Mouse (Mus musculus) small intestine, adult 2 months (tissue): ENCODE data around the gene 9930021J03Rik. TPM values are rescaled to one million over a fixed set of nuclear protein-coding genes. Genes with fewer than 3 reads are reported as not detected.

Experiments
- H3K27ac ChIP-seq: fragments of 200-500 bp; 2 replicates; pipeline ENCODE4 v1.5.1; 2012; ENCODE audit warnings: low read depth, low read length, control low read depth, inconsistent platforms; ENCODE audit not compliant: insufficient read depth
- H3K27me3 ChIP-seq: fragments of 200-500 bp; 2 replicates; pipeline ENCODE4 v1.6.1; 2012; ENCODE audit warnings: mild to moderate bottlenecking, moderate library complexity, low read length, inconsistent platforms; ENCODE audit not compliant: control insufficient read depth, insufficient read depth
- H3K36me3 ChIP-seq: fragments of 200-500 bp; 2 replicates; pipeline ENCODE4 v1.6.1; 2012; ENCODE audit warnings: mild to moderate bottlenecking, low read length, control low read depth, inconsistent platforms; ENCODE audit not compliant: control insufficient read depth, insufficient read depth
- H3K4me1 ChIP-seq: fragments of 200-500 bp; 2 replicates; pipeline ENCODE4 v1.6.1; 2012; ENCODE audit warnings: low read length, inconsistent platforms, mixed read lengths; ENCODE audit not compliant: control insufficient read depth, insufficient read depth, insufficient read length
- H3K4me3 ChIP-seq: fragments of 200-500 bp; 2 replicates; pipeline ENCODE4 v1.5.1; 2012; ENCODE audit warnings: low read depth, mild to moderate bottlenecking, control low read depth, inconsistent platforms, low read length, moderate library complexity
- CTCF ChIP-seq: fragments of 200-500 bp; IDR thresholded peaks from 2 replicates; pipeline ENCODE4 v1.5.1; 2012; ENCODE audit warnings: low read depth, mild to moderate bottlenecking, control low read depth, inconsistent platforms, low read length, moderate library complexity, mixed read lengths; ENCODE audit not compliant: insufficient replicate concordance, insufficient read length; ENCODE audit errors: extremely low read depth
- POLR2A ChIP-seq: fragments of 200-500 bp; IDR thresholded peaks from 2 replicates; pipeline ENCODE4 v1.6.1; 2012; ENCODE audit warnings: low read depth, mild to moderate bottlenecking, control low read depth, inconsistent platforms, low read length, moderate library complexity
- WGBS: fragments of 180-500 bp; shearing (Covaris S2); methylation state at CpG from one replicate; pipeline ENCODE4 v1.1.7; 2018; 5-methylcytosine and 5-hydroxymethylcytosine counted together
- polyA plus RNA-seq: library from polyadenylated mRNA; depleted of rRNA; stranded (reverse); fragments of >200 nt; gene quantifications from 2 replicates; pipeline ENCODE4 v1.2.3, GENCODE M21; 2012

Gene 9930021J03Rik
- polyA plus RNA-seq, 1 experiment, result 2.8 TPM

GRCm38 (mm10) chr19:29675562-29676078 lies 130.2 kb downstream of the 9930021J03Rik start:
- WGBS, result 15% methylated on average over 9 of the region's 9 CpGs
- Histone ChIP-seq H3K27ac (peak overlapping the region; percentile 98), H3K4me3 (peak overlapping the region; percentile 14; the same call in 1 of the 2 replicates), H3K4me1 (peaks cover 12% of the 10 kb centered on the region), H3K36me3 (no peaks in the 10 kb centered on the region), H3K27me3 (no peaks in the 10 kb centered on the region)
- TF ChIP-seq CTCF (no peak), POLR2A (0 out of 2 replicates have a peak, but pooled peaks have one; percentile 32)

- peaks cover 10% of the 10 kb centered on the region for H3K4me1 ChIP-seq
- TF ChIP-seq CTCF, result no peak
- peak overlapping the region; percentile 14; the same call in 1 of the 2 replicates for H3K4me3 ChIP-seq
- no peaks in the 10 kb centered on the region for H3K36me3 ChIP-seq
- peak overlapping the region; percentile 98 for H3K27ac ChIP-seq
- 68% methylated on average over 7 of the region's 7 CpGs for WGBS
- no peaks in the 10 kb centered on the region for H3K27me3 ChIP-seq
These were observed 130.8 kb downstream of the 9930021J03Rik start for GRCm38 (mm10) chr19:29674946-29675345.

GRCm38 (mm10) chr19:29672660-29673059 lies 133.1 kb downstream of the 9930021J03Rik start:
- Histone ChIP-seq H3K4me1 (peaks cover 12% of the 10 kb centered on the region), H3K4me3 (no peak overlapping the region), H3K27me3 (no peaks in the 10 kb centered on the region), H3K27ac (no peak overlapping the region), H3K36me3 (no peaks in the 10 kb centered on the region)
- TF ChIP-seq CTCF (no peak), POLR2A (no peak)
- 95% methylated on average over 13 of the region's 13 CpGs for WGBS

GRCm38 (mm10) chr19:29671160-29671559 lies 134.6 kb downstream of the 9930021J03Rik start:
- TF ChIP-seq CTCF, result no peak
- no peak for TF ChIP-seq POLR2A
- no peak overlapping the region for H3K4me3 ChIP-seq
- no peaks in the 10 kb centered on the region for H3K36me3 ChIP-seq
- peaks cover 14% of the 10 kb centered on the region for H3K4me1 ChIP-seq
- H3K27ac ChIP-seq, result no peak overlapping the region
- no peaks in the 10 kb centered on the region for H3K27me3 ChIP-seq
- 87% methylated on average over 2 of the region's 2 CpGs for WGBS

GRCm38 (mm10) chr19:29670247-29670646 lies 135.5 kb downstream of the 9930021J03Rik start:
- Histone ChIP-seq H3K4me1 (peaks cover 19% of the 10 kb centered on the region), H3K36me3 (no peaks in the 10 kb centered on the region), H3K27ac (no peak overlapping the region), H3K4me3 (no peak overlapping the region), H3K27me3 (no peaks in the 10 kb centered on the region)
- 91% methylated on average over 6 of the region's 6 CpGs for WGBS
- no peak for TF ChIP-seq CTCF
- TF ChIP-seq POLR2A, result no peak

GRCm38 (mm10) chr19:29668135-29668534 lies 137.7 kb downstream of the 9930021J03Rik start:
- no peaks in the 10 kb centered on the region for H3K27me3 ChIP-seq
- H3K4me1 ChIP-seq, result peaks cover 13% of the 10 kb centered on the region; the same call in 1 of the 2 replicates
- H3K4me3 ChIP-seq, result no peak overlapping the region
- H3K27ac ChIP-seq, result no peak overlapping the region
- TF ChIP-seq CTCF, result no peak
- no peak for TF ChIP-seq POLR2A
- no peaks in the 10 kb centered on the region for H3K36me3 ChIP-seq
- WGBS, result 76% methylated on average over 7 of the region's 7 CpGs

- Histone ChIP-seq H3K36me3 (no peaks in the 10 kb centered on the region), H3K27me3 (no peaks in the 10 kb centered on the region), H3K4me3 (no peak overlapping the region), H3K4me1 (peaks cover 13% of the 10 kb centered on the region; the same call in 1 of the 2 replicates), H3K27ac (no peak overlapping the region)
- no peak for TF ChIP-seq POLR2A
- no peak for TF ChIP-seq CTCF
- WGBS, result 47% methylated on average over 5 of the region's 5 CpGs
These were observed 138.7 kb downstream of the 9930021J03Rik start for GRCm38 (mm10) chr19:29666965-29667594.
